Mouse (Mus musculus) liver, adult 2 months (tissue): ENCODE data around the gene Rab3c.

Source experiments
- CTCF ChIP-seq: fragments of 200-500 bp; IDR thresholded peaks from 2 replicates; pipeline ENCODE4 v1.5.1; 2011; ENCODE audit warnings: low read depth, low read length, control low read depth
- POLR2A ChIP-seq: fragments of 200-500 bp; IDR thresholded peaks from 2 replicates; pipeline ENCODE4 v1.6.1; 2011; ENCODE audit warnings: low read length, control low read depth; ENCODE audit not compliant: insufficient read depth; ENCODE audit errors: extremely low read depth

DNA sequence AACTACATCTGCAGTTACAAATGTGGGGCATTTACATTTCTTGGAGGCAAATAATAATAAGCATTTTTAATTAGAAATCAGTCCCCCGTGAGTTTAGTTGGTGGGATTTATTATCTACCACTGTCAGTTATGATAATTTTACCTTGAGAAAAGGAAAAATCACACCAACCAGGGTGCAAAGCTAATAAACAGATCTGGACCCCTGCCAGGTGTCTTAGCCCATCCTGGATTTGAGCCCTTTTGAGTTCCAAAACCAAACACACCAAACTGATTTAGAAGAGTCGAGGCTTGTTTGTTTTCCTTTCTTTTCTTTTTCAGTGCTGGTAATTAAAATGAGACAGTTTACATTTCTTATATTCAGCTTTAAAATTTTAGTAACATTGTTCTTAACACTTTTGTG is 206.6 kb downstream of the Rab3c start:
- TF ChIP-seq POLR2A: no peak
- no peak for TF ChIP-seq CTCF
